Comparison of ENCODE assay signal across 23 mouse cellular contexts in the genomic region with DNA sequence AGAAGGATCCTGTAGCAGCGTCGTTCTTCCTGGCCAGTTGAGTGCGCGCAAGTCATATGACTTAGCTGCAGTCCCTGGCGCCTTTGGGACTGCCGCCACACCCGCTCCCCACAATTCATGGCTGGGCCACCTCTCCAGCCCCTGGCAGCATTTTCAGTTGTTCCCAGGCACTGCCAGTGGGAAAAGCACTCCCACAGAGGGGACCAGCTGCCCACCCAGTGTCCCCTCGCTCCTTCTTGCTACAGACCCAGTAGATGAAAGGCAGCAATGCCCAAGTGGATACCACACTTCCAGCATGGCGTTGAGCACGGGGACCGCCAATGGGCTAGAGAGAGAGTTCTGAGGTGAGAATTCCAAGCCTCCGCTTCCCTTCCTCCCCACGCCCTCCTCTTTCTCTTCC. TPM values are rescaled to one million over a fixed set of nuclear protein-coding genes. Genes with fewer than 3 reads are reported as not detected.
DNase-seq lines count a peak whose midpoint lies in the region; ATAC-seq and TF ChIP-seq lines count a peak whose summit lies in the region.
"Had no signal": no experiment of that assay in that cellular context is flagged by ENCODE, and none has a peak within 500 bp of the region (broad histone marks: within the 10 kb centered on the region; RNA-seq: fewer than 3 reads in every experiment).

No protein-coding gene starts in this region.

- no peaks in the 10 kb centered on the region for H3K36me3 ChIP-seq in hindbrain, postnatal 0 days (ENCODE audit: insufficient read depth, low read length)
- no peaks in the 10 kb centered on the region for H3K36me3 ChIP-seq in hindbrain, embryonic 13.5 days
- no peaks in the 10 kb centered on the region for H3K36me3 ChIP-seq in lung, embryonic 16.5 days (ENCODE audit: control insufficient read depth, insufficient read depth, low read length)
- no peaks in the 10 kb centered on the region for H3K36me3 ChIP-seq in intestine, postnatal 0 days (ENCODE audit: control insufficient read depth, insufficient read depth)
- H3K36me3 ChIP-seq: heart, embryonic 10.5 days; heart, embryonic 15.5 days; limb, embryonic 12.5 days; midbrain, embryonic 13.5 days had no signal

- H3K27me3 ChIP-seq in cerebellum, adult 2 months (ENCODE audit: control insufficient read depth, insufficient read depth, low read length) = no peaks in the 10 kb centered on the region
- H3K27me3 ChIP-seq in hindbrain, postnatal 0 days (ENCODE audit: insufficient read depth, low read length) = no peaks in the 10 kb centered on the region
- 0 out of 2 replicates have a peak, but pooled peaks cover 2% of the 10 kb centered on the region for H3K27me3 ChIP-seq in hindbrain, embryonic 13.5 days
- H3K27me3 ChIP-seq in lung, embryonic 16.5 days (ENCODE audit: control insufficient read depth, insufficient read depth, low read depth, low read length) = no peaks in the 10 kb centered on the region
- no peaks in the 10 kb centered on the region for H3K27me3 ChIP-seq in intestine, postnatal 0 days (replicated peaks; ENCODE audit: control insufficient read depth, insufficient read depth, low read length)
- H3K27me3 ChIP-seq: forebrain, embryonic 13.5 days; heart, embryonic 15.5 days; limb, embryonic 12.5 days; Patski had no signal

- peaks cover 41% of the 10 kb centered on the region for H3K4me1 ChIP-seq in cerebellum, adult 2 months (ENCODE audit: control insufficient read depth, insufficient read depth, low read length)
- peaks cover 9% of the 10 kb centered on the region; the same call in 1 of the 2 replicates for H3K4me1 ChIP-seq in hindbrain, postnatal 0 days (ENCODE audit: insufficient read depth, low read length)
- peaks cover 13% of the 10 kb centered on the region for H3K4me1 ChIP-seq in hindbrain, embryonic 13.5 days (replicated peaks)
- peaks cover 24% of the 10 kb centered on the region for H3K4me1 ChIP-seq in lung, embryonic 16.5 days (replicated peaks; ENCODE audit: control insufficient read depth, insufficient read depth, low read length)
- H3K4me1 ChIP-seq in intestine, postnatal 0 days (replicated peaks; ENCODE audit: control insufficient read depth, insufficient read depth, low read length) = 0 out of 2 replicates have a peak, but pooled peaks cover 4% of the 10 kb centered on the region

- H3K27ac ChIP-seq in cerebellum, adult 2 months (ENCODE audit: insufficient read depth, low read length) = peak overlapping the region; percentile 80
- H3K27ac ChIP-seq in hindbrain, postnatal 0 days = 0 out of 2 replicates have a peak overlapping the region, but pooled peaks have one; percentile 5
- no peak overlapping the region for H3K27ac ChIP-seq in hindbrain, embryonic 13.5 days
- H3K27ac ChIP-seq in lung, embryonic 16.5 days (ENCODE audit: low read length) = peak overlapping the region; percentile 62
- 0 out of 2 replicates have a peak overlapping the region, but pooled peaks have one; percentile 15 for H3K27ac ChIP-seq in intestine, postnatal 0 days (ENCODE audit: low read depth, low read length)
- H3K27ac ChIP-seq: forebrain, embryonic 13.5 days; heart, embryonic 10.5 days; heart, embryonic 15.5 days; kidney, postnatal 0 days; limb, embryonic 12.5 days; midbrain, embryonic 13.5 days had no signal

- TF ChIP-seq POLR2A in cerebellum, adult 2 months (IDR thresholded peaks at IDR 0.05; ENCODE audit: borderline replicate concordance, insufficient read depth, low read length) = no peak

- peak in 1 of 2 experiments; percentile 29 for DNase-seq in cerebellum, adult 2 months
- no peak for DNase-seq in cerebellum, adult 8-10 months
- no peak for DNase-seq in hindbrain, postnatal 0 days (ENCODE audit: low spot score)
- no peak for DNase-seq in lung, postnatal 25 days (ENCODE audit: low spot score)
- DNase-seq: adrenal gland, postnatal 14 days; cerebellum, adult 9-11 months; gastrocnemius, postnatal 10 days; kidney, adult 8-10 months; kidney, postnatal 4 days; lung, postnatal 4 days; thymus, postnatal 14 days had no signal

- no peak overlapping the region for H3K9ac ChIP-seq in hindbrain, postnatal 0 days (replicated peaks; ENCODE audit: low read length)
- H3K9ac ChIP-seq in hindbrain, embryonic 13.5 days = no peak overlapping the region
- no peak overlapping the region for H3K9ac ChIP-seq in lung, embryonic 16.5 days (ENCODE audit: low read length)
- no peak overlapping the region for H3K9ac ChIP-seq in intestine, postnatal 0 days (ENCODE audit: low read depth, low read length)
- H3K9ac ChIP-seq: forebrain, embryonic 13.5 days; heart, embryonic 15.5 days; limb, embryonic 12.5 days; midbrain, embryonic 13.5 days had no signal

- WGBS in cerebellum, adult 2 months = 51% methylated on average over 13 of the region's 13 CpGs
- WGBS in hindbrain, postnatal 0 days = 90% methylated on average over 13 of the region's 13 CpGs
- WGBS in hindbrain, embryonic 13.5 days = 93% methylated on average over 13 of the region's 13 CpGs
- 69% methylated on average over 13 of the region's 13 CpGs for WGBS in lung, embryonic 16.5 days
- WGBS in intestine, postnatal 0 days = 85% methylated on average over 13 of the region's 13 CpGs

- TF ChIP-seq CTCF in cerebellum, adult 2 months (IDR thresholded peaks at IDR 0.05; ENCODE audit: borderline replicate concordance, insufficient read depth, low read depth, low read length) = no peak
- no peak for TF ChIP-seq CTCF in hindbrain, postnatal 0 days (IDR thresholded peaks at IDR 0.05; ENCODE audit: low read depth)
- TF ChIP-seq CTCF in intestine, postnatal 0 days (IDR thresholded peaks at IDR 0.05; ENCODE audit: low read depth) = no peak

- ATAC-seq in hindbrain, postnatal 0 days = no peak
- no peak for ATAC-seq in hindbrain, embryonic 13.5 days (ENCODE audit: low FRiP score)
- ATAC-seq in lung, embryonic 16.5 days (ENCODE audit: low read depth) = peak; percentile 16; the same call in 1 of the 2 replicates
- no peak for ATAC-seq in intestine, postnatal 0 days
- ATAC-seq in inflammation-experienced regulatory T-cells, adult 6 months = no peak
- ATAC-seq: forebrain, embryonic 13.5 days; midbrain, embryonic 13.5 days; Patski had no signal

- no peak overlapping the region for H3K4me3 ChIP-seq in cerebellum, adult 2 months (replicated peaks; ENCODE audit: insufficient read depth, low read depth, low read length)
- H3K4me3 ChIP-seq in hindbrain, postnatal 0 days (ENCODE audit: low read length) = no peak overlapping the region
- no peak overlapping the region for H3K4me3 ChIP-seq in hindbrain, embryonic 13.5 days
- no peak overlapping the region for H3K4me3 ChIP-seq in lung, embryonic 16.5 days (ENCODE audit: low read length)
- no peak overlapping the region for H3K4me3 ChIP-seq in intestine, postnatal 0 days (ENCODE audit: low read depth, low read length)
- H3K4me3 ChIP-seq: forebrain, embryonic 13.5 days; heart, embryonic 10.5 days; heart, embryonic 15.5 days; limb, embryonic 12.5 days; megakaryocyte, embryonic 14.5 days; midbrain, embryonic 13.5 days had no signal

- no peaks in the 10 kb centered on the region for H3K9me3 ChIP-seq in hindbrain, postnatal 0 days (ENCODE audit: low read length)
- no peaks in the 10 kb centered on the region for H3K9me3 ChIP-seq in hindbrain, embryonic 13.5 days
- H3K9me3 ChIP-seq in lung, embryonic 16.5 days (ENCODE audit: control insufficient read depth, low read length) = no peaks in the 10 kb centered on the region; the same call in 1 of the 2 replicates
- H3K9me3 ChIP-seq in intestine, postnatal 0 days (ENCODE audit: control insufficient read depth) = no peaks in the 10 kb centered on the region
- H3K9me3 ChIP-seq: forebrain, embryonic 13.5 days; heart, embryonic 10.5 days; heart, embryonic 15.5 days; limb, embryonic 12.5 days; midbrain, embryonic 13.5 days had no signal

- H3K4me2 ChIP-seq in hindbrain, postnatal 0 days (ENCODE audit: low read depth, low read length) = no peak overlapping the region
- no peak overlapping the region for H3K4me2 ChIP-seq in hindbrain, embryonic 13.5 days
- no peak overlapping the region for H3K4me2 ChIP-seq in lung, embryonic 16.5 days (ENCODE audit: low read depth, low read length)
- H3K4me2 ChIP-seq in intestine, postnatal 0 days (replicated peaks; ENCODE audit: low read depth) = no peak overlapping the region
- H3K4me2 ChIP-seq: forebrain, embryonic 13.5 days; heart, embryonic 15.5 days; limb, embryonic 12.5 days; midbrain, embryonic 13.5 days had no signal

RNA-seq across cellular contexts. Expression of a gene that starts 25.9 kb away (rescaled TPM):
- polyA plus RNA-seq in cerebellum, adult 2 months (2012; rRNA removed) = 78.9 and 84.8 TPM in 2 replicates
- total RNA-seq in hindbrain, postnatal 0 days (2014; rRNA removed) = 43.7 and 54.5 TPM in 2 replicates
- polyA plus RNA-seq in hindbrain, postnatal 0 days (2015; fragmentation: Nextera tagmentation; extraction: Ambion mirVana) = 29.2 and 32.2 TPM in 2 replicates
- polyA plus RNA-seq in hindbrain, embryonic 13.5 days (2015; fragmentation: Nextera tagmentation; extraction: Ambion mirVana) = 36.1 and 38.3 TPM in 2 replicates
- 23.1 and 24.7 TPM in 2 replicates for polyA plus RNA-seq in lung, embryonic 16.5 days (2015; fragmentation: Nextera tagmentation; extraction: Ambion mirVana)
- 25.8 and 27.2 TPM in 2 replicates for polyA plus RNA-seq in intestine, postnatal 0 days (2015; fragmentation: Nextera tagmentation; extraction: Ambion mirVana)
- 10 to 100 TPM; 16.8 to 31.9 (median 28.2) TPM for polyA plus RNA-seq in inflammation-experienced regulatory T-cells, adult 6 months (2017; shearing (Covaris generic))
